Mouse (Mus musculus) CH12.LX (cell line): Measurements from ENCODE around the gene Nt5m. TPM values are rescaled to one million over a fixed set of nuclear protein-coding genes. Genes with fewer than 3 reads are reported as not detected.
A peak's percentile ranks its signal among the peaks of the same experiment; 100 is the strongest.

Experiments used
- DNase-seq: peaks from one replicate; pipeline ENCODE4 v3.0.0-alpha.2; 2013; ENCODE audit errors: extremely low read depth
- H3K27ac ChIP-seq: 2 replicates; pipeline ENCODE4 v1.5.1; 2012; ENCODE audit warnings: low read depth, mild to moderate bottlenecking, control low read depth, moderate library complexity; ENCODE audit not compliant: insufficient read depth
- H3K27me3 ChIP-seq: replicated peaks from 2 replicates; pipeline ENCODE3; 2012; ENCODE audit warnings: inconsistent platforms
- H3K36me3 ChIP-seq, 2 experiments: replicated peaks in 1 of 2; 2 replicates each; pipeline versions ENCODE3 to v1.6.1; 2012; ENCODE audit warnings: inconsistent platforms in 1 of 2, low read length in 1 of 2, mild to moderate bottlenecking in 1 of 2, mixed read lengths in 1 of 2, moderate library complexity in 1 of 2; ENCODE audit not compliant: control insufficient read depth in 1 of 2, insufficient read depth in 1 of 2
- H3K4me1 ChIP-seq, 2 experiments: 2 replicates each; pipeline ENCODE4 v1.6.1; 2012; ENCODE audit warnings: inconsistent platforms in 1 of 2, moderate library complexity in 1 of 2; ENCODE audit not compliant: insufficient read depth in 2 of 2, control insufficient read depth in 1 of 2
- H3K4me2 ChIP-seq: 2 replicates; pipeline ENCODE4 v1.6.1; 2012; ENCODE audit warnings: low read depth, mild to moderate bottlenecking, control low read depth; ENCODE audit not compliant: poor library complexity, insufficient read depth, severe bottlenecking
- H3K4me3 ChIP-seq, 3 experiments: fragments of 150-350 bp in 1 of 3; sonication (generic) in 1 of 3; replicated peaks in 1 of 3; 2 replicates each; pipeline versions ENCODE3 to v1.5.1; 2011 to 2012; ENCODE audit warnings: low read depth in 2 of 3, low read length in 2 of 3, mild to moderate bottlenecking in 2 of 3, moderate library complexity in 2 of 3, control low read depth in 1 of 3, improper control_type of control experiment in 1 of 3, inconsistent platforms in 1 of 3, mixed read lengths in 1 of 3; ENCODE audit not compliant: poor library complexity in 1 of 3
- H3K79me2 ChIP-seq: replicated peaks from 2 replicates; pipeline ENCODE4 v1.6.1; 2012; ENCODE audit warnings: mild to moderate bottlenecking, moderate library complexity; ENCODE audit not compliant: control insufficient read depth, poor library complexity, insufficient read depth, severe bottlenecking; ENCODE audit errors: extremely low read depth
- H3K9ac ChIP-seq: 2 replicates; pipeline ENCODE4 v1.6.1; 2012; ENCODE audit warnings: low read depth, mild to moderate bottlenecking, control low read depth, moderate library complexity; ENCODE audit not compliant: insufficient read depth
- H3K9me3 ChIP-seq: replicated peaks from 2 replicates; pipeline ENCODE3; 2012; ENCODE audit warnings: low read length, inconsistent platforms, mixed read lengths
- BHLHE40 ChIP-seq: IDR thresholded peaks from 2 replicates; pipeline ENCODE4 v1.6.1; 2011; ENCODE audit warnings: mild to moderate bottlenecking, low read depth, low read length, improper control_type of control experiment
- CHD2 ChIP-seq: IDR thresholded peaks from 2 replicates; pipeline ENCODE4 v1.6.1; 2011; ENCODE audit warnings: low read length, improper control_type of control experiment
- E2F4 ChIP-seq: IDR thresholded peaks from 2 replicates; pipeline ENCODE4 v1.6.1; 2011; ENCODE audit warnings: low read depth, low read length, improper control_type of control experiment; ENCODE audit not compliant: insufficient replicate concordance
- ELF1 ChIP-seq: IDR thresholded peaks from 2 replicates; pipeline ENCODE4 v1.6.1; 2014; ENCODE audit warnings: low read depth, mild to moderate bottlenecking, inconsistent platforms, low read length, improper control_type of control experiment
- GABPA ChIP-seq: IDR thresholded peaks from 2 replicates; pipeline ENCODE4 v1.6.1; 2012; ENCODE audit warnings: low read depth, low read length, improper control_type of control experiment, inconsistent platforms; ENCODE audit not compliant: insufficient replicate concordance
- IRF4 ChIP-seq: IDR thresholded peaks from 2 replicates; pipeline ENCODE4 v1.6.1; 2014; ENCODE audit warnings: low read depth, mild to moderate bottlenecking, inconsistent platforms, low read length, improper control_type of control experiment
- JUN ChIP-seq: IDR thresholded peaks from 2 replicates; pipeline ENCODE4 v1.6.1; 2011; ENCODE audit warnings: low read depth, mild to moderate bottlenecking, low read length, improper control_type of control experiment, moderate library complexity; ENCODE audit not compliant: insufficient read depth
- KAT2A ChIP-seq: IDR thresholded peaks from 2 replicates; pipeline ENCODE4 v1.6.1; 2012; ENCODE audit warnings: low read length, improper control_type of control experiment, inconsistent platforms; ENCODE audit not compliant: insufficient replicate concordance
- MAZ ChIP-seq: IDR thresholded peaks from 2 replicates; pipeline ENCODE4 v1.6.1; 2012; ENCODE audit warnings: low read depth, mild to moderate bottlenecking, inconsistent platforms, low read length, improper control_type of control experiment, moderate library complexity
- MXI1 ChIP-seq: IDR thresholded peaks from 2 replicates; pipeline ENCODE4 v1.6.1; 2011; ENCODE audit warnings: mild to moderate bottlenecking, low read depth, low read length, improper control_type of control experiment
- NRF1 ChIP-seq: IDR thresholded peaks from 2 replicates; pipeline ENCODE4 v1.6.1; 2014; ENCODE audit warnings: low read depth, mild to moderate bottlenecking, inconsistent platforms, low read length, improper control_type of control experiment, moderate library complexity
- SIN3A ChIP-seq: IDR thresholded peaks from 2 replicates; pipeline ENCODE4 v1.6.1; 2012; ENCODE audit warnings: low read length, improper control_type of control experiment, inconsistent platforms
- TBP ChIP-seq: conservative IDR thresholded peaks from 2 replicates; pipeline ENCODE4 v1.6.1; 2011; ENCODE audit warnings: low read depth, low read length, improper control_type of control experiment
- UBTF ChIP-seq: IDR thresholded peaks from 2 replicates; pipeline ENCODE4 v1.6.1; 2012; ENCODE audit warnings: low read depth, mild to moderate bottlenecking, inconsistent platforms, low read length, improper control_type of control experiment, moderate library complexity
- USF1 ChIP-seq: IDR thresholded peaks from 2 replicates; pipeline ENCODE4 v1.6.1; 2014; ENCODE audit warnings: low read depth, mild to moderate bottlenecking, inconsistent platforms, low read length, improper control_type of control experiment
- ZKSCAN1 ChIP-seq: IDR thresholded peaks from 2 replicates; pipeline ENCODE4 v1.6.1; 2012; ENCODE audit warnings: low read depth, inconsistent platforms, low read length, improper control_type of control experiment, borderline replicate concordance
- dilution Hi-C: fragments of 300-500 bp; cut with MboI; formaldehyde crosslinking; loops from 2 replicates; pipeline ENCODE4 v1.14.3; 2020; ENCODE audit warnings: low sequenced_read_pairs; ENCODE audit not compliant: extremely low pct_unique_long_range_greater_than_20kb, extremely low pct_ligation_motif_present
- in situ Hi-C: fragments of 300-500 bp; cut with MboI; formaldehyde crosslinking; loops from 3 replicates; pipeline ENCODE4 v1.14.3; 2019; ENCODE audit warnings: low sequenced_read_pairs, low pct_ligation_motif_present, low pct_unique_long_range_greater_than_20kb, mixed read lengths
- polyA plus RNA-seq: library from polyadenylated mRNA; unstranded; fragments of >175 nt; gene quantifications from 2 replicates; pipeline ENCODE4 v1.2.1, GENCODE M21; 2012; ENCODE audit warnings: low read depth; ENCODE audit not compliant: insufficient read length
- total RNA-seq, 2 experiments: library from RNA; depleted of rRNA; stranded (reverse); fragments of 300-350 nt in 1 of 2; fragments of >200 nt in 1 of 2; gene quantifications; 2 replicates each; pipeline ENCODE4 v1.2.3; 2012 to 2014

The Nt5m gene
- total and polyA plus RNA-seq, 3 experiments: 22.3 to 25.7 (median 24.3) TPM

DNA sequence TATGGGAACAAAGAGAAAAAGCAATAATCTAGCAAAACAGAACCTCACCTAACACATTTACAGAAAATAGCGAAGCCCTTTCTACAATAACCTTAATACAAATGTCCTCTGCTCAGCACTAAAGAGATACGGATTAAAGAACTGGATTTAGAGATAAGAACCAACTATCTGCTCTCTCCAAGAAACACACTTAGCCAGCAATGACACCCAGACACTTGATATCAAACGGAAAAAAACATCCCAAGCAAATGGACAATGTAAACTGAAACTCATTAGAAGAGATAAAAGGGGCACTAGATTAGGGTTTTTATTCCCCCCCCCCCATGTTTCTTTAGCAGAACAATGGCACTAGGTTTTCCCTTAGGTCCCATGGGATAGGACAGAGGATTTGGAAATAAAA lies 80.2 kb downstream of the Nt5m start:
- Histone ChIP-seq H3K4me1 (peaks cover 0 to 3% of the 10 kb centered on the region in 2 experiments; a peak in 1 of 4 replicates), H3K27ac (no peak overlapping the region), H3K36me3 (no peaks in the 10 kb centered on the region), H3K79me2 (no peaks in the 10 kb centered on the region), H3K9me3 (no peaks in the 10 kb centered on the region), H3K9ac (no peak overlapping the region), H3K4me2 (no peak overlapping the region), H3K4me3 (no peak overlapping the region), H3K27me3 (peaks cover 12% of the 10 kb centered on the region)
- in situ Hi-C loops: no loop called here
- TF ChIP-seq ZKSCAN1 (no peak), GABPA (no peak), MXI1 (no peak), ELF1 (no peak), IRF4 (no peak), TBP (no peak), USF1 (no peak), MAZ (no peak), CHD2 (no peak), E2F4 (no peak), NRF1 (no peak), UBTF (no peak), JUN (no peak)
- DNase-seq: no peak
- dilution Hi-C loops: no loop called here

- peaks cover 0 to 3% of the 10 kb centered on the region in 2 experiments; a peak in 2 of 4 replicates for H3K4me1 ChIP-seq
- H3K9ac ChIP-seq: no peak overlapping the region
- dilution Hi-C loops (no loop called here), in situ Hi-C loops (no loop called here)
- DNase-seq: no peak
- no peaks in the 10 kb centered on the region for H3K36me3 ChIP-seq
- peaks cover 12% of the 10 kb centered on the region for H3K27me3 ChIP-seq
- H3K9me3 ChIP-seq: no peaks in the 10 kb centered on the region
- TF ChIP-seq BHLHE40 (peak; percentile 42; the same call in 1 of the 2 replicates), SIN3A (no peak), KAT2A (no peak), JUN (no peak)
- H3K79me2 ChIP-seq: no peaks in the 10 kb centered on the region
- H3K27ac ChIP-seq: no peak overlapping the region
- H3K4me3 ChIP-seq: no peak overlapping the region
- H3K4me2 ChIP-seq: no peak overlapping the region
These were observed 81.1 kb downstream of the Nt5m start for GRCm38 (mm10) chr11:59920331-59920730.
